Mouse (Mus musculus) limb, embryonic 12.5 days (tissue): ENCODE measurements around the gene Tnnt1. TPM values are rescaled to one million over a fixed set of nuclear protein-coding genes. Genes with fewer than 3 reads are reported as not detected.

Experiments
- ATAC-seq: fragments of 200-750 bp; cut with Nextera tagmentation; 2 replicates; pipeline ENCODE4 v1.8.0; 2017; ENCODE audit warnings: low read depth, moderate TSS enrichment; ENCODE audit not compliant: insufficient number of reproducible peaks, insufficient read depth, low FRiP score, low TSS enrichment
- H3K27ac ChIP-seq: fragments of 300-500 bp; sonication (generic); 2 replicates; pipeline ENCODE4 v1.5.1; 2016; ENCODE audit warnings: mild to moderate bottlenecking, moderate library complexity
- H3K27me3 ChIP-seq: fragments of 300-500 bp; sonication (generic); 2 replicates; pipeline ENCODE4 v1.6.1; 2016; ENCODE audit warnings: mild to moderate bottlenecking, moderate library complexity
- H3K36me3 ChIP-seq: fragments of 300-500 bp; sonication (generic); 2 replicates; pipeline ENCODE4 v1.6.1; 2016; ENCODE audit warnings: mild to moderate bottlenecking, moderate library complexity
- H3K4me1 ChIP-seq: fragments of 300-500 bp; sonication (generic); replicated peaks from 2 replicates; pipeline ENCODE4 v1.6.1; 2016
- H3K4me2 ChIP-seq: fragments of 300-500 bp; sonication (generic); 2 replicates; pipeline ENCODE4 v1.6.1; 2016; ENCODE audit warnings: mild to moderate bottlenecking, moderate library complexity
- H3K4me3 ChIP-seq: fragments of 300-500 bp; sonication (generic); replicated peaks from 2 replicates; pipeline ENCODE4 v1.5.1; 2016; ENCODE audit warnings: mild to moderate bottlenecking
- H3K9ac ChIP-seq: fragments of 300-500 bp; sonication (generic); replicated peaks from 2 replicates; pipeline ENCODE4 v1.6.1; 2016; ENCODE audit warnings: mild to moderate bottlenecking, moderate library complexity
- H3K9me3 ChIP-seq: fragments of 300-500 bp; sonication (generic); 2 replicates; pipeline ENCODE4 v1.6.1; 2016; ENCODE audit warnings: mild to moderate bottlenecking, moderate library complexity
- WGBS: fragments of 180-500 bp; shearing (Covaris S2); methylation state at CpG from one replicate; pipeline ENCODE4 v1.1.7; 2016; 5-methylcytosine and 5-hydroxymethylcytosine counted together
- polyA plus RNA-seq: library from polyadenylated mRNA; unstranded; fragments of >200 nt; fragmentation: Nextera tagmentation; extraction: Ambion mirVana; gene quantifications from 2 replicates; pipeline ENCODE4 v1.2.1, GENCODE M21; 2016

Gene Tnnt1
- polyA plus RNA-seq, 1 experiment from 2014 or later = 186 TPM

DNA sequence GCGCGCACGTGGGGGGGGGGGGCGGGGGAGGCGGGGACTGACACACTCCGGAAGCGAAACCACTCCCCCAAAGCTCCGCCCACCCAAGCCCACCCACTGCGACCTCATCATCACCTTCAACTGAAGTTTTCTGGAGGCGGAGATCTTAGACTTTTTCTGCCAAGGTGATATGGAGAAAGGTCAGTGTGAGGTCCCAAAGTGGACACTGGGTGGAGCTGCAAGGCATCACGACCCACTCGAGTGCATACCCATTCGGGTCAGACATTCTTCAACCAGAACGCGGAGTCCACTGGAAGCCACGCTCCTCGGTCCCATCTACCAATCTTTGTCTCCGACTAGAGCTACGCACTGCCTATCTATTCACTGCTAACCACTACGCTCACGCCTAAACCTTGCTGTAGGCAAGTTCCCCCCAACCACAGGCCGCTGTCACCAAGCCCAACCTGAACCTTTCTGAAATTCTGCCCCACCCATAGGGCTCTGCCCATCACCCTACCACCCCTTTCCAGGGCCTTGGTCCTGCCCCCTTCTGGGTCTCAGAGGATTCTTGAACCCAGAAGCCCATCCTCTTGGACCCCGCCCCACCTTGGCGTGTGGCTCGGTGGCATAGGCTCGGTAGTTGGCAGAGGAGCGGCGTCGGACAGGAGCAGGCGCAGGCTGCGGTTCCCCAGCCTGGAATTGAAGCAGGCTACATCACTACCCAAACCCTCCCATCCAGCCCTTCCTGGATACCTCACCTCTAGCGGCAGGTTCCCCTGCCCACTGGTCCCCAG, 5.2 kb upstream of the Tnnt1 start:
- Histone ChIP-seq H3K27me3 (peaks cover 22% of the 10 kb centered on the region), H3K9me3 (no peaks in the 10 kb centered on the region), H3K4me2 (peak overlapping the region; percentile 50), H3K36me3 (no peaks in the 10 kb centered on the region), H3K27ac (no peak overlapping the region), H3K9ac (no peak overlapping the region; the same call in 1 of the 2 replicates), H3K4me3 (peak overlapping the region; percentile 26), H3K4me1 (peaks cover 14% of the 10 kb centered on the region)
- 33% methylated on average over 32 of the region's 32 CpGs for WGBS
- no peak for ATAC-seq

DNA sequence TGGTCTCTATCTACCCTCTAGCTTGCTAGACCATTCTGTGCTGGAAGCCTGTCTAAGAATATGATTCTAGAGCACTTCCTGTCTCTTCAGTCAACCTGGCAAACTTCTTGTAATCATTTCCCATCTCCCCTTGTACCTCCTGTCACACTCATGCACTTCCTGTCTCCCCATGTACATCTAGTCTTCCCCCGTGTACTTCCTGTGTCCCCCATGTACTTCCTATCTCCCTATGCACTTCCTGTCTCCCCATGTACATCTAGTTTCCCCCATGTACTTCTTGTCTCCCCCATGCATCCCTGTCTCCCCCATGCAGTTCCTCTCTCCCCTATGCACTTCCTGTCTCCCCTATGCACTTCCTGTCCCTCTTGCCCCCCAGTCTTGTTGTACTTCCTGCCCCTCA, 2.3 kb upstream of the Tnnt1 start:
- no peak for ATAC-seq
- 93% methylated on average over 1 of the region's 1 CpGs for WGBS

GRCm38 (mm10) chr7:4515853-4516252, 329 bp downstream of the Tnnt1 start:
- peak overlapping the region; percentile 21; the same call in 1 of the 2 replicates for H3K4me3 ChIP-seq
- 51% methylated on average over 6 of the region's 6 CpGs for WGBS
- peaks cover 28% of the 10 kb centered on the region for H3K4me1 ChIP-seq
- H3K36me3 ChIP-seq = no peaks in the 10 kb centered on the region
- peak overlapping the region; percentile 62 for H3K27ac ChIP-seq
- no peak overlapping the region for H3K9ac ChIP-seq
- peak overlapping the region; percentile 4; the same call in 1 of the 2 replicates for H3K4me2 ChIP-seq
- H3K9me3 ChIP-seq = no peaks in the 10 kb centered on the region
- peaks cover 8% of the 10 kb centered on the region; the same call in 1 of the 2 replicates for H3K27me3 ChIP-seq
- ATAC-seq = peak; percentile 21; the same call in 1 of the 2 replicates

More for the DNA sequence above, 2.3 kb upstream of the Tnnt1 start:
- Histone ChIP-seq H3K4me1 (peaks cover 28% of the 10 kb centered on the region), H3K36me3 (no peaks in the 10 kb centered on the region), H3K9me3 (no peaks in the 10 kb centered on the region), H3K27me3 (peaks cover 22% of the 10 kb centered on the region), H3K4me2 (no peak overlapping the region), H3K9ac (no peak overlapping the region), H3K4me3 (no peak overlapping the region), H3K27ac (no peak overlapping the region)

DNA sequence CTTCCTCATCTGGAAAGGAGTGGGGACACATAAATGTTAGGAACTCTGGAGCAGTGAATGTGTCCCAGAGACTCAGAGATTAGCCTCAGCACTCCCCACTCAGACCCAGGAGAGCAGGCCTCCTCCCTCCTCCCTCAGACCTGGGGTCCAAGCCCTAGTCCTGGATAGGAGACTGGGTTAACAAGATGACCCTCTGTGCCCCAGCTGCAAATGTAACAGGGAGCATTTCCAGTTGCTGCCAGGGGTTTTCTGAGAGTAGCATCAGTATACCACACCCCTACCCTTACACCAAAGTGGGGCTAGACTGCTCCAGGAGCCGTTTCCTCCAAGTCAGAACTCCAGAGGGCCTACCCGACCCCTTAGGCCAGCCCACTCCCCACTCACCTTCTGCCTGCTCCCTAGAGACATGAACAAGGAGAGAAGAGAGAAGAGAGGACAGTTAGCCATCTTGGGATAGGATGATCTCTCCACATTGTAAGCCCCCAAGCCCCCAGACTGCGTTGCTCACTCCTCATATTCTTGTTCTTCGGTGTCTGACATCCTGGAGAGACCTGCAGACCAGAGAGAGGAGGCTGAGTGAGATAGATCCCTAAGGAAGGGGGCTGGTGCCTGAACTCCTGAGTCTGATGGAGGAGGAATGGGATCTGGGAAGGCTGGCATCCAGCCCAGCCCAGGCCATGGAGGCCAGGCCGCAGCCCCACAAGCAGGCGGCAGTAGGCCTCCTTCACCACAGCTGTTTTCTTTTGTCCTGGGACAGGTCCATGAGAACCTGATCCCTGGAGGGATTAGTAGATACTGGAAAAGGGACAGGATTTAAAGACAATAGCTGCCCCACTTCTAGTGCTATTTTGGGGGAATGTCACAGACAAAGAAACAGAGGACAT, 2.1 kb downstream of the Tnnt1 start:
- Histone ChIP-seq H3K9ac (peak overlapping the region; percentile 48; the same call in 1 of the 2 replicates), H3K4me2 (peak overlapping the region; percentile 27; the same call in 1 of the 2 replicates), H3K4me3 (peak overlapping the region; percentile 13), H3K9me3 (no peaks in the 10 kb centered on the region), H3K27ac (peak overlapping the region; percentile 59), H3K27me3 (no peaks in the 10 kb centered on the region; the same call in 1 of the 2 replicates), H3K36me3 (no peaks in the 10 kb centered on the region), H3K4me1 (peaks cover 21% of the 10 kb centered on the region)
- ATAC-seq = no peak
- 65% methylated on average over 6 of the region's 6 CpGs for WGBS

GRCm38 (mm10) chr7:4513236-4513635, 2.9 kb downstream of the Tnnt1 start:
- Histone ChIP-seq H3K36me3 (no peaks in the 10 kb centered on the region), H3K9me3 (no peaks in the 10 kb centered on the region), H3K4me1 (peaks cover 21% of the 10 kb centered on the region), H3K4me2 (0 out of 2 replicates have a peak overlapping the region, but pooled peaks have one; percentile 27), H3K27me3 (no peaks in the 10 kb centered on the region; the same call in 1 of the 2 replicates), H3K4me3 (peak overlapping the region; percentile 13), H3K9ac (no peak overlapping the region), H3K27ac (0 out of 2 replicates have a peak overlapping the region, but pooled peaks have one; percentile 59)
- no peak for ATAC-seq
- 29% methylated on average over 13 of the region's 13 CpGs for WGBS

- Histone ChIP-seq H3K27me3 (no peaks in the 10 kb centered on the region; the same call in 1 of the 2 replicates), H3K9ac (no peak overlapping the region), H3K36me3 (no peaks in the 10 kb centered on the region), H3K9me3 (no peaks in the 10 kb centered on the region), H3K4me2 (peak overlapping the region; percentile 4; the same call in 1 of the 2 replicates), H3K27ac (no peak overlapping the region), H3K4me1 (peaks cover 21% of the 10 kb centered on the region), H3K4me3 (no peak overlapping the region)
- ATAC-seq = no peak
- 76% methylated on average over 8 of the region's 8 CpGs for WGBS
These were observed 4.5 kb downstream of the Tnnt1 start for GRCm38 (mm10) chr7:4511489-4512224.

DNA sequence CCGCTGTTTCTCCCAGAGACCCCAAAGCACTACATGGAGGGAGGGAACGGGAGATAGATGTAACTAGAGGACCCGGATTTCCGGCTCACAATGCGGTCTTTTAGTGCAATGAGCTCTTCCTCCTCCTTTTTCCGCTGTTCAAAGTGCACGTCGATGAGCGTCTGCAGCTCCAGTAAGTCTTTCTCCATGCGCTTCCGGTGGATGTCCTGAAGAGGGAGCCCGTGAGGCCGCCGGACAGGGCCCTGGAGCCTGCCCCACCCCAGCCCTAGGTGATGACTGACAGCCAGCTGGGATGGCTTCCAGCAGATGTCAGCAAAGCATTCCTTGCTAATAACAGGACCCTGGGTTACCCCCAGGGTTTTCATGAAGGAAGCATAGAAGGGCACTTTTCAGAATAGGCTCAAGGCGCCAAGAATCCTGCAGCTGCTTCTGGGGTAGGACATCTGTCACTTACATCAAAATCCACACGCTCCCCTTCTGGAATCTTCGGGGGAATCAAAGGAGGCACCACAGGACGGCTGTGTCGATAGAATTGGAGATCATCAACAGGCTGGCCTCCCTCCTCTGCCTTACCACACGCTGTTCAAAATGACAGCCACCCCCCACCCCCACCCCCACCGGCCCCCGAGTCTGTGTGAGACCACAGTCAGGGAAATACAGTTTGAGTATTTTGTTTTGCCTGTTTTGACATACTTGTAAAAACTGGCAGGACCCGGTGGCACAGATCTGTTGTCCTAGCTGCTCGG, 6.1 kb downstream of the Tnnt1 start:
- WGBS = 19% methylated on average over 24 of the region's 24 CpGs

GRCm38 (mm10) chr7:4508739-4509116, 7.5 kb downstream of the Tnnt1 start:
- 95% methylated on average over 8 of the region's 8 CpGs for WGBS
- Histone ChIP-seq H3K4me2 (no peak overlapping the region), H3K4me3 (no peak overlapping the region), H3K9me3 (no peaks in the 10 kb centered on the region), H3K27me3 (no peaks in the 10 kb centered on the region; the same call in 1 of the 2 replicates), H3K4me1 (peaks cover 1% of the 10 kb centered on the region; the same call in 1 of the 2 replicates), H3K9ac (no peak overlapping the region), H3K36me3 (no peaks in the 10 kb centered on the region), H3K27ac (no peak overlapping the region)
- no peak for ATAC-seq

More for the DNA sequence above, 6.1 kb downstream of the Tnnt1 start:
- peak; percentile 44; the same call in 1 of the 2 replicates for ATAC-seq
- Histone ChIP-seq H3K27me3 (no peaks in the 10 kb centered on the region; the same call in 1 of the 2 replicates), H3K4me3 (peak overlapping the region; percentile 11; the same call in 1 of the 2 replicates), H3K27ac (no peak overlapping the region), H3K4me2 (peak overlapping the region; percentile 28), H3K4me1 (peaks cover 10% of the 10 kb centered on the region), H3K9ac (no peak overlapping the region), H3K36me3 (no peaks in the 10 kb centered on the region), H3K9me3 (no peaks in the 10 kb centered on the region)

GRCm38 (mm10) chr7:4508062-4508738, 8.0 kb downstream of the Tnnt1 start:
- no peak overlapping the region for H3K27ac ChIP-seq
- WGBS = 70% methylated on average over 32 of the region's 32 CpGs
- no peaks in the 10 kb centered on the region for H3K9me3 ChIP-seq
- no peaks in the 10 kb centered on the region for H3K36me3 ChIP-seq
- H3K4me3 ChIP-seq = no peak overlapping the region
- H3K4me2 ChIP-seq = no peak overlapping the region
- no peak overlapping the region for H3K9ac ChIP-seq
- no peak for ATAC-seq
- H3K4me1 ChIP-seq = no peaks in the 10 kb centered on the region
- no peaks in the 10 kb centered on the region; the same call in 1 of the 2 replicates for H3K27me3 ChIP-seq
